Mouse (Mus musculus) intestine, postnatal 0 days (tissue): ENCODE measurements around the gene Narfl. TPM values are rescaled to one million over a fixed set of nuclear protein-coding genes. Genes with fewer than 3 reads are reported as not detected.

Experiments
- ATAC-seq: fragments of 200-750 bp; cut with Nextera tagmentation; 2 replicates; pipeline ENCODE4 v1.8.0; 2017; ENCODE audit warnings: mild to moderate bottlenecking, moderate TSS enrichment, moderate library complexity
- H3K27ac ChIP-seq: fragments of 300-500 bp; sonication (generic); 2 replicates; pipeline ENCODE4 v1.5.1; 2014; ENCODE audit warnings: mild to moderate bottlenecking, low read depth, low read length, moderate library complexity
- H3K27me3 ChIP-seq: fragments of 300-500 bp; sonication (generic); replicated peaks from 2 replicates; pipeline ENCODE4 v1.6.1; 2014; ENCODE audit warnings: low read length, mixed read lengths; ENCODE audit not compliant: control insufficient read depth, insufficient read depth
- H3K36me3 ChIP-seq: fragments of 300-500 bp; sonication (generic); 2 replicates; pipeline ENCODE4 v1.6.1; 2014; ENCODE audit warnings: mild to moderate bottlenecking, moderate library complexity; ENCODE audit not compliant: control insufficient read depth, insufficient read depth
- H3K4me1 ChIP-seq: fragments of 300-500 bp; sonication (generic); replicated peaks from 2 replicates; pipeline ENCODE4 v1.6.1; 2014; ENCODE audit warnings: antibody characterized with exemption, low read length, mixed read lengths; ENCODE audit not compliant: control insufficient read depth, insufficient read depth
- H3K4me2 ChIP-seq: fragments of 300-500 bp; sonication (generic); replicated peaks from 2 replicates; pipeline ENCODE4 v1.6.1; 2014; ENCODE audit warnings: low read depth, mild to moderate bottlenecking, moderate library complexity
- H3K4me3 ChIP-seq: fragments of 300-500 bp; sonication (generic); 2 replicates; pipeline ENCODE4 v1.5.1; 2014; ENCODE audit warnings: low read depth, low read length
- H3K9ac ChIP-seq: fragments of 300-500 bp; sonication (generic); 2 replicates; pipeline ENCODE4 v1.6.1; 2014; ENCODE audit warnings: mild to moderate bottlenecking, low read depth, low read length
- H3K9me3 ChIP-seq: fragments of 300-500 bp; sonication (generic); 2 replicates; pipeline ENCODE4 v1.6.1; 2016; ENCODE audit warnings: mixed run types; ENCODE audit not compliant: control insufficient read depth
- CTCF ChIP-seq: sonication (generic); IDR thresholded peaks from 2 replicates; pipeline ENCODE4 v1.5.1; 2016; ENCODE audit warnings: low read depth, mild to moderate bottlenecking, control low read depth, antibody characterized with exemption, moderate library complexity
- whole genome bisulfite sequencing: fragments of 180-500 bp; shearing (Covaris S2); extraction: QIAGEN DNeasy Blood & Tissue Kit; methylation state at CpG from one replicate; pipeline ENCODE4 v1.1.7; 2014; 5-methylcytosine and 5-hydroxymethylcytosine counted together
- polyA plus RNA-seq: library from polyadenylated mRNA; unstranded; fragments of >200 nt; fragmentation: Nextera tagmentation; extraction: Ambion mirVana; gene quantifications from 2 replicates; pipeline ENCODE4 v1.2.1, GENCODE M21; 2015

Gene Narfl
- polyA plus RNA-seq, 1 experiment from 2014 or later: 21.7 TPM

DNA sequence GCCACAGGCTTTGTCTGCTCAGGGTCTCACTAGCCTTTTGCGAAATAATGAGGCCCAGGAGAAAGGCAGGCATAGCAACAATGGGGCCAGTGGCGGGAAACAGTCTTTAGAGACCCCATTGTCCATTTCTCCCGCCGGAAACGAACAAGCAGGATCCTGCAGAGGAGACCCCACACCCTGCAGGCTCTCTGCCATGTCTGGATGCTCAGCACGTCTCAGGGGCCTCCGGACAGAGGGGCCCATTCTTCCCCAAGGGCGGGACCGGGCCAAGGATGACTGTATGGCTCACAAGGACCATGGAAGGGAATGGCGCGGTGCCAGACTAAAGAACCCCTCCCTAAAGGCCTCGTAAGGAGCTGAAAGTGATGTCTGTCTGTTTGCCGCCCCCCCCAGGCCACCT lies 20.6 kb downstream of the Narfl start:
- no peak for ATAC-seq
- TF ChIP-seq CTCF: no peak
- Histone ChIP-seq H3K27ac (no peak overlapping the region), H3K4me3 (no peak overlapping the region), H3K27me3 (no peaks in the 10 kb centered on the region), H3K36me3 (peaks cover 7% of the 10 kb centered on the region; the same call in 1 of the 2 replicates), H3K4me1 (peaks cover 22% of the 10 kb centered on the region; the same call in 1 of the 2 replicates), H3K9ac (no peak overlapping the region), H3K4me2 (no peak overlapping the region), H3K9me3 (no peaks in the 10 kb centered on the region)
- WGBS: 74% methylated on average over 13 of the region's 13 CpGs

DNA sequence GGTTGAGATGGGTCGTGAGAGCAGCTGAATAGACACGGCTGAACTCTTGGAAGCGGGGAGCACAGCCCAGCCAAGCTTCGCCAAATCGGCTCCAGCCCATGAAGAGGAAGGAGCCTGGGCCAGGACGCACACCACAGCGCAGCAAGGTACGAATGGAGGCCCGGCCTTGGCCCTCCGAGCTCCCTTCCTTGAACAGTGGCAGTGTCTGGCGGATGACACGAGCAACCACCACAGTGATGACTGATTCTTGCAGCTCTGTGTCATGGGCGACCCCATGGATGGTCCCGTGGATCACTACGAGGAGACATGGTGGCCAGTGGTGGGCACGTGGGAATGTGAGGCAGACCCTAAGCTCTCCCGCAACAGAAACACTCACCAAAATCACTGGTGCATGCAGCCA lies 21.4 kb downstream of the Narfl start:
- ATAC-seq: no peak
- H3K36me3 ChIP-seq: 0 out of 2 replicates have a peak, but pooled peaks cover under 1% of the 10 kb centered on the region
- TF ChIP-seq CTCF: no peak
- H3K4me2 ChIP-seq: no peak overlapping the region
- 91% methylated on average over 17 of the region's 17 CpGs for WGBS
- no peak overlapping the region for H3K9ac ChIP-seq
- H3K9me3 ChIP-seq: no peaks in the 10 kb centered on the region
- H3K4me1 ChIP-seq: peaks cover 22% of the 10 kb centered on the region; the same call in 1 of the 2 replicates
- H3K27ac ChIP-seq: no peak overlapping the region; the same call in 1 of the 2 replicates
- no peaks in the 10 kb centered on the region for H3K27me3 ChIP-seq
- H3K4me3 ChIP-seq: no peak overlapping the region

GRCm38 (mm10) chr17:25795609-25796092 lies 22.1 kb downstream of the Narfl start, which contains the start of gene AC134908.4:
Gene AC134908.4 (minus strand): TSS chr17:25795659.
- Histone ChIP-seq H3K27me3 (no peaks in the 10 kb centered on the region), H3K4me2 (peak within 1 kb of the TSS; percentile 93), H3K4me1 (peaks cover 22% of the 10 kb centered on the region; the same call in 1 of the 2 replicates), H3K36me3 (no peaks in the 10 kb centered on the region), H3K4me3 (peak within 1 kb of the TSS; percentile 81), H3K9ac (peak within 1 kb of the TSS; percentile 40; the same call in 1 of the 2 replicates), H3K27ac (no peak within 1 kb of the TSS; the same call in 1 of the 2 replicates), H3K9me3 (no peaks in the 10 kb centered on the region)
- ATAC-seq: no peak
- no peak for TF ChIP-seq CTCF
- WGBS: 48% methylated on average over 6 of the region's 6 CpGs

DNA sequence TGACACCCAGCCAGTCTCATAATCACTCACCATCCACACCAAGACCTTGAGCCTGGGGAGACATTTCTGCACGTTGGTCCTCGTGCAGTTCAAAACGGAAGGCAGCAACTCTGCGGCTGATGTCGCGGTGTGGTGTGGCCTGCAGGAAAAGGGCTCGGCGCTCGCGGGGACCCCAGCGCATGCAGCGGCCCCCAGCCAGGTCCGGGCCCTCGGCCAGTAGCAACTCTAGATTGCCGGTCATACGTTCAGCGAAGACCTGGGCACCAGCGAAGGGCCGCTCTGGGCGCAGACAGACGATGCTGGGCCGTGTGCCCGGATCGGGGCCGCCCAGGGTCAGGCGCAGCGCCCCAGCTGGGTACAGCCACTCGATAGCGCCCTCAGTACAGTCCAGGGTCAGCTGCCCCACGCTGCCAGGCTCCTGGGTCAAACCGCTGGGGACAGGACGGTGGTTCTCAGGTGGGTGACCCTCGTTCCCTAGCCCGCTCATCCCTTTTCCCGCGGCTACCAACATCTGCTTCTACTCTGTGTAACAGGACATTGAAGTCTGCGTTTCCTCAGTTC lies 22.7 kb downstream of the Narfl start:
- 6% methylated on average over 37 of the region's 37 CpGs for WGBS
- peaks cover 21% of the 10 kb centered on the region; the same call in 1 of the 2 replicates for H3K4me1 ChIP-seq

DNA sequence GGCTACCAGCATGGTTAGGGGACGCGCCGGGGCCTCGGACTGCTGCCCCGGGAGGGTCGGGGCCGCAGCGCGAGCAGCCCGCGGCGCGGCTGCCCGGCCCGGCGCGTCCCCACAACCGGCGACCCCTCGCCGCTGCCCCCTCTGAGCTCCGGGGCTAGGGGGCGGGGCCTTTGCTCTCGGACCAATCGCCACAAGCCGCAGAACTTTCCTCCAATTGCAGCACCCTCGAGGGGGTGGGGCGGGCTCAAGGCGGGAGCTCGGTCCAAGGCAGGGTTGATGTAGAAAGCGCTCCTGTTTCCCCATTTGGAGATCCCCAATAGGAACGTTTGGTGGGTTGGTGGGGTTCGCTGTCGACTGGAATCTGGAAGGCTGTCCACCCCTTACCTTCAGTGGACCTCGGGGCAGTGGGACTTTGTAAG lies 23.4 kb downstream of the Narfl start, which contains the start of gene Metrn:
Metrn (minus strand) TSS at position 186 of the 419 bp plus-strand sequence.
- Histone ChIP-seq H3K4me2 (peak within 1 kb of the TSS; percentile 93), H3K27ac (no peak within 1 kb of the TSS), H3K27me3 (no peaks in the 10 kb centered on the region; the same call in 1 of the 2 replicates), H3K36me3 (no peaks in the 10 kb centered on the region), H3K9ac (peak within 1 kb of the TSS; percentile 40; the same call in 1 of the 2 replicates), H3K4me3 (peak within 1 kb of the TSS; percentile 81), H3K4me1 (peaks cover 18% of the 10 kb centered on the region; the same call in 1 of the 2 replicates), H3K9me3 (no peaks in the 10 kb centered on the region)
- ATAC-seq: peak; percentile 56
- WGBS: 1% methylated on average over 34 of the region's 35 CpGs
- TF ChIP-seq CTCF: no peak

More for the DNA sequence above, 22.7 kb downstream of the Narfl start:
- Histone ChIP-seq H3K27ac (no peak overlapping the region), H3K4me2 (peak overlapping the region; percentile 93), H3K4me3 (peak overlapping the region; percentile 81), H3K27me3 (no peaks in the 10 kb centered on the region), H3K9me3 (no peaks in the 10 kb centered on the region), H3K9ac (peak overlapping the region; percentile 40; the same call in 1 of the 2 replicates), H3K36me3 (no peaks in the 10 kb centered on the region)
- no peak; the same call in 1 of the 2 replicates for TF ChIP-seq CTCF
- no peak for ATAC-seq

- ATAC-seq: peak; percentile 27; the same call in 1 of the 2 replicates
- peak; percentile 92 for TF ChIP-seq CTCF
- Histone ChIP-seq H3K27me3 (peaks cover 7% of the 10 kb centered on the region; the same call in 1 of the 2 replicates), H3K27ac (no peak overlapping the region), H3K9ac (no peak overlapping the region), H3K4me3 (no peak overlapping the region), H3K9me3 (no peaks in the 10 kb centered on the region), H3K4me1 (0 out of 2 replicates have a peak, but pooled peaks cover 6% of the 10 kb centered on the region), H3K36me3 (no peaks in the 10 kb centered on the region), H3K4me2 (no peak overlapping the region)
- WGBS: 5% methylated on average over 6 of the region's 6 CpGs
Measured at GRCm38 (mm10) chr17:25801029-25801428, 27.5 kb downstream of the Narfl start.
